Mouse (Mus musculus): ENCODE measurements around the gene Foxe1. TPM values are rescaled to one million over a fixed set of nuclear protein-coding genes. Genes with fewer than 3 reads are reported as not detected.

Gene Foxe1
- polyA plus RNA-seq, 1 experiment, result not detected

- Histone ChIP-seq H3K36me3 (replicated peaks; ENCODE audit: low read length) (no peaks in the 10 kb centered on the region), H3K4me3 (replicated peaks) (no peak overlapping the region), H3K4me1 (peaks cover 26% of the 10 kb centered on the region), H3K27me3 (replicated peaks) (peaks cover 49% of the 10 kb centered on the region), H3K9me3 (peaks cover 20% of the 10 kb centered on the region)
- no peak for TF ChIP-seq FLI1 (IDR thresholded peaks at IDR 0.05; ENCODE audit: low read length)
- TF ChIP-seq GATA1 (IDR thresholded peaks at IDR 0.05; ENCODE audit: borderline replicate concordance, low read length), result no peak
Measured at GRCm38 (mm10) chr4:46364360-46364759, 21.0 kb downstream of the Foxe1 start.

GRCm38 (mm10) chr4:46367487-46367959 lies 24.1 kb downstream of the Foxe1 start:
- Histone ChIP-seq H3K4me3 (replicated peaks) (peak overlapping the region; percentile 8), H3K9me3 (peaks cover 24% of the 10 kb centered on the region), H3K36me3 (replicated peaks; ENCODE audit: low read length) (no peaks in the 10 kb centered on the region), H3K27me3 (replicated peaks) (peaks cover 46% of the 10 kb centered on the region), H3K4me1 (peaks cover 44% of the 10 kb centered on the region)
- TF ChIP-seq GATA1 (IDR thresholded peaks at IDR 0.05; ENCODE audit: borderline replicate concordance, low read length) (no peak), FLI1 (IDR thresholded peaks at IDR 0.05; ENCODE audit: low read length) (no peak)

GRCm38 (mm10) chr4:46369070-46369469 lies 25.7 kb downstream of the Foxe1 start:
- TF ChIP-seq GATA1 (IDR thresholded peaks at IDR 0.05; ENCODE audit: borderline replicate concordance, low read length) (no peak), FLI1 (IDR thresholded peaks at IDR 0.05; ENCODE audit: low read length) (no peak)
- Histone ChIP-seq H3K27me3 (replicated peaks) (peaks cover 44% of the 10 kb centered on the region), H3K4me3 (replicated peaks) (no peak overlapping the region), H3K9me3 (peaks cover 19% of the 10 kb centered on the region), H3K36me3 (replicated peaks; ENCODE audit: low read length) (no peaks in the 10 kb centered on the region), H3K4me1 (peaks cover 49% of the 10 kb centered on the region)

GRCm38 (mm10) chr4:46370406-46370805 lies 27.0 kb downstream of the Foxe1 start:
- no peak for TF ChIP-seq GATA1 (IDR thresholded peaks at IDR 0.05; ENCODE audit: borderline replicate concordance, low read length)
- H3K36me3 ChIP-seq (replicated peaks; ENCODE audit: low read length), result no peaks in the 10 kb centered on the region
- H3K9me3 ChIP-seq, result peaks cover 12% of the 10 kb centered on the region
- H3K4me1 ChIP-seq, result peaks cover 62% of the 10 kb centered on the region
- H3K27me3 ChIP-seq (replicated peaks), result peaks cover 33% of the 10 kb centered on the region
- H3K4me3 ChIP-seq (replicated peaks), result peak overlapping the region; percentile 86

- H3K4me3 ChIP-seq (replicated peaks), result peak overlapping the region; percentile 79
- peaks cover 12% of the 10 kb centered on the region for H3K9me3 ChIP-seq
- H3K36me3 ChIP-seq (replicated peaks; ENCODE audit: low read length), result peaks cover 5% of the 10 kb centered on the region
- TF ChIP-seq GATA1 (IDR thresholded peaks at IDR 0.05; ENCODE audit: borderline replicate concordance, low read length), result no peak
- TF ChIP-seq FLI1 (IDR thresholded peaks at IDR 0.05; ENCODE audit: low read length), result no peak
- H3K4me1 ChIP-seq, result peaks cover 63% of the 10 kb centered on the region
- H3K27me3 ChIP-seq (replicated peaks), result peaks cover 26% of the 10 kb centered on the region
Measured at GRCm38 (mm10) chr4:46371030-46371429, 27.6 kb downstream of the Foxe1 start.

GRCm38 (mm10) chr4:46374455-46374854 lies 31.0 kb downstream of the Foxe1 start:
- peaks cover 3% of the 10 kb centered on the region for H3K27me3 ChIP-seq (replicated peaks)
- peaks cover 44% of the 10 kb centered on the region for H3K4me1 ChIP-seq
- H3K9me3 ChIP-seq, result 0 out of 2 replicates have a peak, but pooled peaks cover 4% of the 10 kb centered on the region
- peak overlapping the region; percentile 92 for H3K4me3 ChIP-seq (replicated peaks)
- peaks cover 40% of the 10 kb centered on the region for H3K36me3 ChIP-seq (replicated peaks; ENCODE audit: low read length)
- no peak for TF ChIP-seq GATA1 (IDR thresholded peaks at IDR 0.05; ENCODE audit: borderline replicate concordance, low read length)
- no peak for TF ChIP-seq FLI1 (IDR thresholded peaks at IDR 0.05; ENCODE audit: low read length)

- Histone ChIP-seq H3K36me3 (replicated peaks; ENCODE audit: low read length) (peaks cover 44% of the 10 kb centered on the region), H3K4me3 (replicated peaks) (peak overlapping the region; percentile 92), H3K27me3 (replicated peaks) (peaks cover 3% of the 10 kb centered on the region), H3K4me1 (peaks cover 42% of the 10 kb centered on the region), H3K9me3 (no peaks in the 10 kb centered on the region)
- TF ChIP-seq GATA1 (IDR thresholded peaks at IDR 0.05; ENCODE audit: borderline replicate concordance, low read length) (no peak), FLI1 (IDR thresholded peaks at IDR 0.05; ENCODE audit: low read length) (no peak)
Measured at GRCm38 (mm10) chr4:46374869-46375368, 31.5 kb downstream of the Foxe1 start.

GRCm38 (mm10) chr4:46388556-46388955 lies 45.1 kb downstream of the Foxe1 start:
- no peak for TF ChIP-seq GATA1 (IDR thresholded peaks at IDR 0.05; ENCODE audit: borderline replicate concordance, low read length)
- no peak for TF ChIP-seq FLI1 (IDR thresholded peaks at IDR 0.05; ENCODE audit: low read length)
- H3K4me3 ChIP-seq (replicated peaks), result peak overlapping the region; percentile 96
- no peaks in the 10 kb centered on the region for H3K9me3 ChIP-seq
- H3K4me1 ChIP-seq, result peaks cover 32% of the 10 kb centered on the region
- H3K36me3 ChIP-seq (replicated peaks; ENCODE audit: low read length), result peaks cover 60% of the 10 kb centered on the region
- H3K27me3 ChIP-seq (replicated peaks), result no peaks in the 10 kb centered on the region

GRCm38 (mm10) chr4:46389013-46389611 lies 45.7 kb downstream of the Foxe1 start, which contains the start of gene Trmo:
TSS of gene Trmo (minus strand) at chr4:46389437.
- Histone ChIP-seq H3K27me3 (replicated peaks) (no peaks in the 10 kb centered on the region), H3K4me3 (replicated peaks) (peak within 1 kb of the TSS; percentile 96), H3K36me3 (replicated peaks; ENCODE audit: low read length) (peaks cover 60% of the 10 kb centered on the region), H3K9me3 (no peaks in the 10 kb centered on the region), H3K4me1 (peaks cover 32% of the 10 kb centered on the region)
- TF ChIP-seq GATA1 (IDR thresholded peaks at IDR 0.05; ENCODE audit: borderline replicate concordance, low read length), result no peak
- TF ChIP-seq FLI1 (IDR thresholded peaks at IDR 0.05; ENCODE audit: low read length), result peak; percentile 31; the same call in 1 of the 2 replicates

- Histone ChIP-seq H3K36me3 (replicated peaks; ENCODE audit: low read length) (peaks cover 60% of the 10 kb centered on the region), H3K4me3 (replicated peaks) (peak overlapping the region; percentile 96), H3K27me3 (replicated peaks) (no peaks in the 10 kb centered on the region), H3K9me3 (no peaks in the 10 kb centered on the region), H3K4me1 (peaks cover 37% of the 10 kb centered on the region)
- TF ChIP-seq GATA1 (IDR thresholded peaks at IDR 0.05; ENCODE audit: borderline replicate concordance, low read length) (no peak), FLI1 (IDR thresholded peaks at IDR 0.05; ENCODE audit: low read length) (no peak)
Measured at GRCm38 (mm10) chr4:46389612-46390341, 46.4 kb downstream of the Foxe1 start.
